Mouse (Mus musculus) embryo, embryonic 9.5 days (tissue): ENCODE measurements at regions not wholly inside any gene's neighbourhood (a gene's known extent, or its start where the extent isn't known, plus 50 kb on each side); places are given as distances from the start of the nearest gene placed in this dataset.
A peak's percentile ranks its signal among the peaks of the same experiment; 100 is the strongest.

Experiments
- DNase-seq: peaks from one replicate; pipeline ENCODE4 v3.0.0-alpha.2; 2017; ENCODE audit errors: extremely low spot score

- no peak for DNase-seq
These were observed 98.9 kb upstream of the Tmtc1 start for GRCm38 (mm10) chr6:148543047-148543446.

DNA sequence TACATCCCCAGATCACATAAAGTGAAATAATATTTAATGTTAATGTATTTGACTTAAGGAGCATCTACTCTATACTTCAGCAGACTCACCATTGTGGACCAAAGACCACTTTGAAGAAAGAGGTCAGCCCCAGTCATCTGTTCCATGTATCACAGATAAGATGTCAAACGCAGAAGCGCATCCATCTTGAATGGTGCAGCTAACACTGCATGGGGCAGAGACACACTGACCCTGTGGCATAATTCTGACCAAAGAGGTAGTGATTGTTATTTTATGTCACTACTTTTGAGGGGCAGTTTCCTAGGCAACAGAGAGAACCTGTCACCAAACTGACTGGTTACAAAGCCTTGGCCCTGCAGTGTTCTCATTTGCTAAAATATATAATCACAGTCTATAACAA, 97.8 kb upstream of the Tmtc1 start:
- DNase-seq = no peak

GRCm38 (mm10) chr6:148539207-148539960, 95.2 kb upstream of the Tmtc1 start:
- peak; percentile 8 for DNase-seq

DNA sequence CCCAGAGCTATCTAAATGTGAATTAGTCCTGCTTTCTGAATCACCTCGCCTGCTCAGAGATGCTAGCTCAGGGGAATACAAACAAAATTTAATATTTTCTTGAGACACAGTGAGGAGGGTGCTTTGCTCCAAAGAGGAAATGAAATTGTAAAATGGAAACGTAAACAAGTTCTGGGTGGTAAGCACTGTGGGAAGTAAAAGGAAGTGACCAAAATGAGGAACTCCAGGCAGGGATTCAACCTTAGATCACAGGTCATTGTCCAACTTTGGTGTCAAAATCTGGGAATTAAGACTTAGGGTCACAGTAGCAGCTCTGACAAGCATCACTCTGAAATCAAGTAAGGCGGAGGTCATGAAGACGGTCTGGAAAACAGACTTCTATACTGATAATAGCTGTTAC, 90.2 kb upstream of the Tmtc1 start:
- DNase-seq = no peak

- DNase-seq = no peak
These were observed 86.9 kb upstream of the Tmtc1 start for GRCm38 (mm10) chr6:148531068-148531467.

GRCm38 (mm10) chr6:148528611-148529010, 84.4 kb upstream of the Tmtc1 start:
- no peak for DNase-seq

GRCm38 (mm10) chr6:148522893-148523292, 78.7 kb upstream of the Tmtc1 start:
- no peak for DNase-seq

DNA sequence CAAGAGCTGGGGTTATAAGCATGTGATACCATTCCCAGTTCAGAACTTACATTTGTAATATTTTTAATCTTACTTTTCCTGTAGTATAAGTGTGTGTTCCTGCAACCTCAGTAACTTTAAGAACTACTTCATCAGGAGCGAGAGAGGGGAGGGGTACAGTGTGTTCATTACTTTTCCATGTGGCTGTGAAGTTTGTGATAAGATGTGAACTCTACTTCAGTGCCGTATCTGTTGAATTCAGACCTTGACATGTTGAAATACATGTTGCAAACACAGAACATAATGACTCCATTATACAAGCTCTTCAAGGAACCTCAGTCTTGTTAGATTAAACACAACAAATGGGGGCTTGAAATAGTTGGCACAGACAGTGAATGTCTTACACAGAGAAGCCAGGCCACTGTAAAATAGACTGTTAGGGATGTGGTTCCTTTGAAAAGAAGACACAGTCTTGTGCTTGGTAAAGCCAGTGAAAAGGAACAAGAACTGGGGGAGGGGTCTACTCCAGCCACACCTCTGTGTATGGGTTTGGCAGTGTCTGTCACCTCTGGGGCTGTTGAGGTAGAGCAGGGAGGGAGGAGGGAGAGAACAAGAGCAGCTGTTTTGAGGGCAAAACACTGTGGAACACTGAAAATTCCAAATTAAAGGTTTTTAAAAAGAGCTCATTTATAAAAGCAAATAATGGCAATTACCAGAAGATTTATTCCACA, 73.5 kb upstream of the Tmtc1 start:
- DNase-seq = no peak

DNA sequence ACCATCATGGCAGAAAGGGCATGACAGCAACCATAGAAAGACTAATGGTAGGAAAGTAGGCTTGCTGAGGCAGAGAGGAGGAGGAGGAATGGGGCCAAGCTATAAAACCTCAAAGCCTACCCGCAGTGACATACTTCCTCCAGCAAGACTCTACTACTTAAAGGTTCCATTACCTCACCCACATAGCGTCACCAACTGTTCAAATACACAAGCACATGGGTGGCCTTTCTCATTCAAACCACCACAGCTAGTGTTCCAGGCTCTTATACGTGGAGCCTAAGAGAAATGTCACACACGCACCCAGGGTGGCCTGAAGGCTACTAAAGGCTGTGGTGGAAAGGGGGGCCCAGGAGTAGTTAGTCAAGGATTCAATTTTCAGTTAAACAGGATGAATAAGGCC, 72.5 kb upstream of the Tmtc1 start:
- no peak for DNase-seq

GRCm38 (mm10) chr6:148515105-148515504, 70.9 kb upstream of the Tmtc1 start:
- DNase-seq = no peak

DNA sequence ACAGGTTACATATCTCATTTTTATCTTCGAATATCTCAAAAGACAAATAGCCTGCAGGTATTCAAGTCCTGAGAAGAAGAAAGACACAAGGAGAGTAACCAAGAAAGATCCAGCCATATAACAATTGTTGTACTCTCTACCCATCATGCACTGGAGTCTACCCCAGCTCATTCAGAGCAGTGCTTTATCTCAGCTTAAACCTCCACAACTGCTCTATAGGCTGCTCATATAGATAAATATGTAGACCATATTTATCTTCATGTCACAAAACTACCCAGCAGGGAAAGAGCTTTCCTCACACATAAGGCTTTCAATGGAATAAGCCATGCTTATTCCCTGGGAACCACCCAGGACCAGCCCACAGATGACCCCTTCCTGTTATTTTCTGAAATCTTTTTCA, 70.5 kb upstream of the Tmtc1 start:
- DNase-seq = no peak

- no peak for DNase-seq
These were observed 69.9 kb upstream of the Tmtc1 start for GRCm38 (mm10) chr6:148514124-148514523.

GRCm38 (mm10) chr6:148513134-148513533, 68.9 kb upstream of the Tmtc1 start:
- no peak for DNase-seq

- no peak for DNase-seq
These were observed 61.1 kb upstream of the Tmtc1 start for GRCm38 (mm10) chr6:148505325-148505724.

GRCm38 (mm10) chr6:148500251-148501179, 56.3 kb upstream of the Tmtc1 start:
- peak; percentile 10 for DNase-seq
